Mouse (Mus musculus): Measurements from ENCODE around the gene Wnt10a. TPM values are rescaled to one million over a fixed set of nuclear protein-coding genes. Genes with fewer than 3 reads are reported as not detected.

The Wnt10a gene
- polyA plus RNA-seq, 1 experiment from 2014 or later: 6.7 TPM

DNA sequence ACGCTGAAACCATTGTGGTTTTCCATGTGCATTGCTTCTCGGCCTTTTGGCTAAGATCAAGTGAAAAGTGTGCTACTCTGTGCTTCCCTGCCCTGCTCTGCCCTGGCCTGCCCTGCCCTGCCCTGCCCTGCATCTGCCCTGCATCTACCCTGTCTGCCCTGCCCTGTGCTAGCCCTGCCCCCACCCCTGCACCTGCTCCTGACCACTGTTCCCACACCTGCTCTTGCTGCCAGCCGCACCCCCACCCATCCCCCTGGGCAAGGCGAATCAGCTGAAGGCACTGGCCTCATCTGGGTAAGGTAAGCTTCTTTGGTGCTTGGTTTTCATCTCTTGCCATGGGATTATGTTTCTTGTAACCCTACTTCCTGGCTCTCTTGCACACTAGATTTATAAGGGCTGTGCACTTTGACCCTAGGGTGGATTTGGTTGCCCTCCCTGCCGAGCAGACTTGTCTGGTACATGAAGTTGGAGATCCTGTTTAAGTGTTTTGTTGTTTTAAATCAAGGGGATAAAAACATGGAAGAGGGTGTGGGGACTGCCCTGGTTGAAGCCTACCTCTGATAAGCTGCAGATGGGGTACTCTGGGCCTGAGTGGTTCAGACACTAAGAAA is 37.0 kb upstream of the Wnt10a start:
- peak; percentile 85 for ATAC-seq (ENCODE audit: low read depth)
- Histone ChIP-seq H3K9me3 (ENCODE audit: control insufficient read depth, low read length) (no peaks in the 10 kb centered on the region), H3K36me3 (ENCODE audit: control insufficient read depth, insufficient read depth, low read length) (no peaks in the 10 kb centered on the region), H3K9ac (ENCODE audit: low read depth, low read length) (no peak overlapping the region), H3K4me2 (ENCODE audit: low read depth, low read length) (no peak overlapping the region), H3K27ac (replicated peaks; ENCODE audit: low read depth, low read length) (no peak overlapping the region), H3K4me3 (ENCODE audit: low read depth, low read length) (no peak overlapping the region), H3K27me3 (replicated peaks; ENCODE audit: control insufficient read depth, insufficient read depth, low read length) (no peaks in the 10 kb centered on the region), H3K4me1 (ENCODE audit: control insufficient read depth, insufficient read depth, low read length) (no peaks in the 10 kb centered on the region; the same call in 1 of the 2 replicates)
- DNase-seq (ENCODE audit: low spot score): no peak
- WGBS: 52% methylated on average over 5 of the region's 5 CpGs

DNA sequence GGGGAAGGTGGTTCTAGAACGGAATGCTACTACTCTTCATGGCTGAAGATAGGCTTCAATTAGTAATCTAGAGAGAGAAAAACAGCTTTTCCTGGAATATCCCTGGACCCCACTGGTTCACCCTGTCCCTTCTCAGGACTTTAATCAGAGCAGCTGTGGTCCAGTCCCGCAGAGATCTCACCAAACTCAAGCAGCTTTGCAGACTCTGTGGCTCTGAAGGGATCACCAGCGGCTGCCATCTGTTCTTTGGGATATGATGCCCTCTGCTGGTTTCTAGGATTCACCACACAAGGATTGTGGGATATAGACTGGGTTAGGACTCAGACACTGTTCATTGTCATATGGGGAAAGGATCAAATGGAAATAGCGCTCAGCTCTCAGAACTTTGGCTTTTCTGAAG is 31.5 kb upstream of the Wnt10a start:
- Histone ChIP-seq H3K9me3 (ENCODE audit: control insufficient read depth, low read length) (no peaks in the 10 kb centered on the region), H3K27ac (replicated peaks; ENCODE audit: low read depth, low read length) (no peak overlapping the region), H3K4me2 (ENCODE audit: low read depth, low read length) (no peak overlapping the region), H3K36me3 (ENCODE audit: control insufficient read depth, insufficient read depth, low read length) (no peaks in the 10 kb centered on the region), H3K4me3 (ENCODE audit: low read depth, low read length) (no peak overlapping the region), H3K4me1 (ENCODE audit: control insufficient read depth, insufficient read depth, low read length) (no peaks in the 10 kb centered on the region), H3K27me3 (replicated peaks; ENCODE audit: control insufficient read depth, insufficient read depth, low read length) (no peaks in the 10 kb centered on the region), H3K9ac (ENCODE audit: low read depth, low read length) (no peak overlapping the region)
- peak; percentile 65; the same call in 1 of the 2 replicates for ATAC-seq (ENCODE audit: low read depth)
- 17% methylated on average over 4 of the region's 4 CpGs for WGBS
- peak; percentile 78 for DNase-seq (ENCODE audit: low spot score)

DNA sequence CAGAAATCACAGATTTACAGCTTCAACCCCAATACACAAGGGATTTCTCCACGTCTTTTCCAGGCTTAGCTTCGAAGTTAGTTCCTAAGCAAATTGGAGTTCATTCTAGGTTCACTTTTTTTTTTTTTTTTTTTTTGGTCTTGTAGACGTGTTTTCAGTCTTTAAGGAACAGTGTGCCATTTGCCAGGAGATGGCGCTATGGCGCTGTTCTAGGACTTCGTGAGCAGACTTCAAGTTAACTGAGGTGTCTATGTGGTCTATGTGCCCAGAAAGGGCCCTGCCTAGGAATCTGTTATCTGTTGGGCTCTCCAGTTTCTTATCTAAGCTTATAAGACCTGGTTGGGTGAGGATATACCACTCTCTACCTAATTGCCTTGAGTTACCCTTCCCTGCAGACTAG is 28.2 kb upstream of the Wnt10a start:
- Histone ChIP-seq H3K9me3 (ENCODE audit: control insufficient read depth, low read length) (no peaks in the 10 kb centered on the region), H3K36me3 (ENCODE audit: control insufficient read depth, insufficient read depth, low read length) (no peaks in the 10 kb centered on the region), H3K27ac (replicated peaks; ENCODE audit: low read depth, low read length) (no peak overlapping the region), H3K9ac (ENCODE audit: low read depth, low read length) (no peak overlapping the region), H3K4me2 (ENCODE audit: low read depth, low read length) (no peak overlapping the region), H3K4me3 (ENCODE audit: low read depth, low read length) (no peak overlapping the region), H3K4me1 (ENCODE audit: control insufficient read depth, insufficient read depth, low read length) (no peaks in the 10 kb centered on the region), H3K27me3 (replicated peaks; ENCODE audit: control insufficient read depth, insufficient read depth, low read length) (peaks cover 3% of the 10 kb centered on the region; the same call in 1 of the 2 replicates)
- 0% methylated on average over 6 of the region's 6 CpGs for WGBS
- DNase-seq (ENCODE audit: low spot score) (peak; percentile 89), ATAC-seq (ENCODE audit: low read depth) (no peak)

DNA sequence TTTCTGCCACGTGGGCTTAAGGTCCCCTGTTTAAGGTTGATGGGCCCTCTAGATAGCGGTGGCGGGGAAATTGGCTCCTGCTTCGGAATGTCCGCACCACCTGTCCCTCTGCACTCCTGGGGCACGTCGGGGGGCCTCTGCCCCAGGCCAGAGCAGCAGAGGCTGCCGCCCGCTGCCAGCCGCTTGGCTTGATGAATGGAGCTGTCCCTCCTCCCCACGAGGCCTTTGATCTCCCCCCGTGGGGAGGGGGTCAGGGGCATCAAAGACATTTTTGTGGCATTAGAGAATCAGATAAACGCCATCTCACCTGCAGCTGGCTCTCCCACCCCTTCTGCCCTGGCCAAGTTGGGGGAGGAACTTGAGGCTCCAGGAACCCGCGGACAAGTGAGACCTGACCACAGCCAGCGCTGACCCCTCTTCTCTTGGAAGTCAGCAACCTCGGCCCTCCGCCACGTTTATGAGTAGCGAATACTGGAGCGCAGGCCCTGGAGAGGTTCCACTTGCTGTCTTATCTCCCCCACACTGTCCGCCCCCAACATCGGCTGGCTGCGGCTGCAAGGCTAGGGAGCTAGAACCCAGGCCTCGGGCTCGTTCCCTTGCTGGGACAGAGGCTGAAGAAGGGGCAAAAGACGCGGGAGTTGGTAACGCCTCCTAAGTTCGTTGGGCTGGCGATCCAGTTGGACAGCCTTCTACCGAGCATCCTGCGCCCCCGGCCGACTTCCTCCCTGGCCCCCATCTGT is 20.4 kb upstream of the Wnt10a start:
- WGBS: 3% methylated on average over 31 of the region's 35 CpGs
- DNase-seq (ENCODE audit: low spot score) (no peak), ATAC-seq (ENCODE audit: low read depth) (no peak; the same call in 1 of the 2 replicates)
- peaks cover 16% of the 10 kb centered on the region for H3K4me1 ChIP-seq (ENCODE audit: control insufficient read depth, insufficient read depth, low read length)
- peak overlapping the region; percentile 54 for H3K4me3 ChIP-seq (ENCODE audit: low read depth, low read length)
- peak overlapping the region; percentile 62; the same call in 1 of the 2 replicates for H3K9ac ChIP-seq (ENCODE audit: low read depth, low read length)
- no peaks in the 10 kb centered on the region for H3K9me3 ChIP-seq (ENCODE audit: control insufficient read depth, low read length)
- peaks cover 67% of the 10 kb centered on the region for H3K27me3 ChIP-seq (replicated peaks; ENCODE audit: control insufficient read depth, insufficient read depth, low read length)
- H3K27ac ChIP-seq (replicated peaks; ENCODE audit: low read depth, low read length): no peak overlapping the region; the same call in 1 of the 2 replicates
- peak overlapping the region; percentile 87 for H3K4me2 ChIP-seq (ENCODE audit: low read depth, low read length)
- no peaks in the 10 kb centered on the region for H3K36me3 ChIP-seq (ENCODE audit: control insufficient read depth, insufficient read depth, low read length)

DNA sequence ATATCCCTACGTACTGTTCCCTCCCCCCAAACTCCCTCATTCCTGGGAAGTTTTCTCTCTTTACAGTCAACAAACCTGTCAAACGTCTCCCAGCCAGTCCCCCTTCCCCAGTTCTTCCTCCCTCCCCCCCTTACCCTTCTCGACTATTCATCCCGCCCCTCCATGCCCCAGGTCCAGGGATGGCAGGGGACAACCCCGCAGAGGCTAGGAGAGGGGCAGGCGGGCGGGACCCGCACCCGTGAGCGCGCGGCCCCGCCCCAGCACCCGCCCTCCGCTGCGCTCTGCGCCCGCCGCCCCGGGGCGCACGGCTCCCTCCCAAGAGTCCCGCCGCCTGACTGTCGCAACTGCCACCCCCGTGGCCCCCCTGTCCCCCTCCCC is 19.9 kb upstream of the Wnt10a start:
- Histone ChIP-seq H3K27ac (replicated peaks; ENCODE audit: low read depth, low read length) (no peak overlapping the region; the same call in 1 of the 2 replicates), H3K9ac (ENCODE audit: low read depth, low read length) (peak overlapping the region; percentile 62), H3K27me3 (replicated peaks; ENCODE audit: control insufficient read depth, insufficient read depth, low read length) (peaks cover 72% of the 10 kb centered on the region), H3K4me1 (ENCODE audit: control insufficient read depth, insufficient read depth, low read length) (peaks cover 16% of the 10 kb centered on the region), H3K36me3 (ENCODE audit: control insufficient read depth, insufficient read depth, low read length) (no peaks in the 10 kb centered on the region), H3K9me3 (ENCODE audit: control insufficient read depth, low read length) (no peaks in the 10 kb centered on the region), H3K4me3 (ENCODE audit: low read depth, low read length) (peak overlapping the region; percentile 54), H3K4me2 (ENCODE audit: low read depth, low read length) (peak overlapping the region; percentile 87)
- DNase-seq (ENCODE audit: low spot score) (no peak), ATAC-seq (ENCODE audit: low read depth) (peak; percentile 41)
- WGBS: under 1% methylated on average over 18 of the region's 26 CpGs

DNA sequence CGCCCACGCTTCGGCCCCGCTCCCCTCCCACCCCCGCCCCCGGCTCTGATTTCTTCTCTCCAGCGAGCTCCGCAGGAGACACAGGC is 19.6 kb upstream of the Wnt10a start, which contains the start of gene Wnt6:
TSS of gene Wnt6 (plus strand) at position 48 of the 86 bp plus-strand sequence.
- peaks cover 16% of the 10 kb centered on the region for H3K4me1 ChIP-seq (ENCODE audit: control insufficient read depth, insufficient read depth, low read length)
- peak within 1 kb of the TSS; percentile 54 for H3K4me3 ChIP-seq (ENCODE audit: low read depth, low read length)
- no peaks in the 10 kb centered on the region for H3K9me3 ChIP-seq (ENCODE audit: control insufficient read depth, low read length)
- ATAC-seq (ENCODE audit: low read depth) (no peak), DNase-seq (ENCODE audit: low spot score) (no peak)
- peak within 1 kb of the TSS; percentile 62 for H3K9ac ChIP-seq (ENCODE audit: low read depth, low read length)
- no peak within 1 kb of the TSS; the same call in 1 of the 2 replicates for H3K27ac ChIP-seq (replicated peaks; ENCODE audit: low read depth, low read length)
- H3K36me3 ChIP-seq (ENCODE audit: control insufficient read depth, insufficient read depth, low read length): no peaks in the 10 kb centered on the region
- H3K27me3 ChIP-seq (replicated peaks; ENCODE audit: control insufficient read depth, insufficient read depth, low read length): peaks cover 73% of the 10 kb centered on the region
- peak within 1 kb of the TSS; percentile 87 for H3K4me2 ChIP-seq (ENCODE audit: low read depth, low read length)
- no CpG with 5 or more reads among the region's 8 CpGs for WGBS

DNA sequence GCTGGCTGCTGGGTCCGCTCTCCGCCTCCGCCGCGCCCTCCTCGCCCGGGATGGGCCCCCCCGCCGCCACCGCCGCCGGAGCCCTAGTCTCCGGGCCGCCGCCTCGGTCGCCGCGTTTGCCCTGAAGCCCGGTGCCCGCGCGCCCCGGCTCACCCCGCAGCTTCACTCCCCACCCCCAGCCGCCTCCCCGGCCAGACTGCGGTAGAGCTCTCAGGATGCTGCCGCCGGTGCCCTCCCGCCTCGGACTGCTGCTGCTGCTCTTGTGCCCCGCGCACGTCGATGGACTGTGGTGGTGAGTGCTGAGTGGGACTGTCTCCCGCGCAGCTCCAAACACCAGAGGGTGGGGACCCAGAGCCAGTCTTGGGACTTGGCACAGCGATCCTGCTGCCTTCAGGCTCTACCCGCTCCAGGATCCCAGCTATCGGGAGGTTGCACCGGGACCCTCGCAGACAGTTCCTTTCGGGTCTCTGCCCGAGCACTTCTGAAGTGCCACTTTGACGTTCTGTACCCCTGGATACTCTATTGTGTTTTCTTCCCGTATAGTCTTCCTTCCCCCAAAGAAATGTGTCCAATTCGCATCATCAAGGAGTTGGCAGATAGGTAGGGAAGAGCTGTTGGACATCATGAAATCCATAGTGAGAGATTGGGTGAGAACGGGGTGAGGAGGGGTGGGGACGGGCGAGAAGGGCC is 19.2 kb upstream of the Wnt10a start:
- Histone ChIP-seq H3K27ac (replicated peaks; ENCODE audit: low read depth, low read length) (no peak overlapping the region; the same call in 1 of the 2 replicates), H3K4me2 (ENCODE audit: low read depth, low read length) (peak overlapping the region; percentile 87)
- no peak for DNase-seq (ENCODE audit: low spot score)

DNA sequence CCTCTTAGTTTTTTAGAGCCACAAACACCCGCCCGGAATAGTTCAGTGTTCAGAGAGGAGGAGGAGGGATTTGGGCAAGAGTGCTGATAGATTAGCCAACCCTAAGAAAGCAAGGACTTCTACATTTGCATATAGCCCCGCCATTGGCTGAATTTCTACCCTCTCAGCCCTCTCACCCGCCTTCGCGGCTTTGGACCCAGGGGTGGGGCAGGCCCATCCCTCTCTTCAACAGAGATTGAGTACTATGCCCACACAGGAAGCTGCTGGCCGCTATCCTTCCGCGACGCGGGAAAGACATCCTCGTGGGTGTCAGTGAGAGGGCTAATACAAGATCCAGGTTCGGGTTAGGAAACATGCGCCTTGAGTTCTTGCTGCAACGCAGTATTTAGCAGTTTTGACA is 18.2 kb upstream of the Wnt10a start:
- DNase-seq (ENCODE audit: low spot score) (peak; percentile 95), ATAC-seq (ENCODE audit: low read depth) (peak; percentile 91)
- Histone ChIP-seq H3K4me2 (ENCODE audit: low read depth, low read length) (peak overlapping the region; percentile 87), H3K9me3 (ENCODE audit: control insufficient read depth, low read length) (no peaks in the 10 kb centered on the region), H3K9ac (ENCODE audit: low read depth, low read length) (no peak overlapping the region), H3K36me3 (ENCODE audit: control insufficient read depth, insufficient read depth, low read length) (no peaks in the 10 kb centered on the region), H3K27ac (replicated peaks; ENCODE audit: low read depth, low read length) (no peak overlapping the region), H3K27me3 (replicated peaks; ENCODE audit: control insufficient read depth, insufficient read depth, low read length) (peaks cover 81% of the 10 kb centered on the region), H3K4me1 (ENCODE audit: control insufficient read depth, insufficient read depth, low read length) (peaks cover 16% of the 10 kb centered on the region), H3K4me3 (ENCODE audit: low read depth, low read length) (peak overlapping the region; percentile 54)
- under 1% methylated on average over 15 of the region's 15 CpGs for WGBS

More for the DNA sequence above, 19.2 kb upstream of the Wnt10a start:
- peak overlapping the region; percentile 54 for H3K4me3 ChIP-seq (ENCODE audit: low read depth, low read length)
- peak overlapping the region; percentile 62 for H3K9ac ChIP-seq (ENCODE audit: low read depth, low read length)
- peak; percentile 16; the same call in 1 of the 2 replicates for ATAC-seq (ENCODE audit: low read depth)
- peaks cover 75% of the 10 kb centered on the region for H3K27me3 ChIP-seq (replicated peaks; ENCODE audit: control insufficient read depth, insufficient read depth, low read length)
- no peaks in the 10 kb centered on the region for H3K9me3 ChIP-seq (ENCODE audit: control insufficient read depth, low read length)
- peaks cover 16% of the 10 kb centered on the region for H3K4me1 ChIP-seq (ENCODE audit: control insufficient read depth, insufficient read depth, low read length)
- no peaks in the 10 kb centered on the region for H3K36me3 ChIP-seq (ENCODE audit: control insufficient read depth, insufficient read depth, low read length)
- under 1% methylated on average over 22 of the region's 51 CpGs for WGBS

All from embryonic facial prominence, embryonic 14.5 days (tissue).